Mouse (Mus musculus) spleen, postnatal 36 days (tissue): ENCODE results near the gene Ptgir.

ENCODE experiments used
- DNase-seq, 2 experiments: peaks; one replicate each; pipeline ENCODE4 v3.0.0; 2022; ENCODE audit warnings: low spot score in 2 of 2, mixed read lengths in 1 of 2

Ptgir gene

GRCm38 (mm10) chr7:16906281-16906680 is at the start of gene Ptgir:
TSS of gene Ptgir (plus strand) at chr7:16906490.
- DNase-seq = no peak

GRCm38 (mm10) chr7:16858336-16858735 is 48.0 kb upstream of the Ptgir start:
- peak; percentile 46 to 54 for DNase-seq

- DNase-seq = peak in 1 of 2 experiments; percentile 46
Measured at GRCm38 (mm10) chr7:16859902-16860651, 46.2 kb upstream of the Ptgir start.

GRCm38 (mm10) chr7:16867488-16867887 is 38.8 kb upstream of the Ptgir start:
- no peak for DNase-seq

- DNase-seq = no peak
Measured at GRCm38 (mm10) chr7:16869497-16869896, 36.8 kb upstream of the Ptgir start.

- DNase-seq = no peak
Measured at GRCm38 (mm10) chr7:16871600-16871999, 34.7 kb upstream of the Ptgir start.

GRCm38 (mm10) chr7:16872478-16872877 is 33.8 kb upstream of the Ptgir start:
- DNase-seq = no peak

- DNase-seq = no peak
Measured at GRCm38 (mm10) chr7:16873392-16873791, 32.9 kb upstream of the Ptgir start.

- DNase-seq = peak; percentile 75 to 78
Measured at GRCm38 (mm10) chr7:16874190-16874589, 32.1 kb upstream of the Ptgir start.

- DNase-seq = peak; percentile 99 to 100
Measured at GRCm38 (mm10) chr7:16874756-16875309, 31.5 kb upstream of the Ptgir start.

- no peak for DNase-seq
Measured at GRCm38 (mm10) chr7:16875310-16875325, 31.2 kb upstream of the Ptgir start, which contains the start of gene Dact3. TSS of gene Dact3 (plus strand) at chr7:16875317.

- no peak for DNase-seq
Measured at GRCm38 (mm10) chr7:16875326-16875725, 31.0 kb upstream of the Ptgir start.

GRCm38 (mm10) chr7:16876006-16876405 is 30.3 kb upstream of the Ptgir start:
- no peak for DNase-seq

GRCm38 (mm10) chr7:16876608-16877007 is 29.7 kb upstream of the Ptgir start:
- DNase-seq = no peak

GRCm38 (mm10) chr7:16877717-16878116 is 28.6 kb upstream of the Ptgir start:
- no peak for DNase-seq

GRCm38 (mm10) chr7:16879796-16880547 is 26.3 kb upstream of the Ptgir start:
- DNase-seq = no peak

- no peak for DNase-seq
Measured at GRCm38 (mm10) chr7:16880615-16881014, 25.7 kb upstream of the Ptgir start.

GRCm38 (mm10) chr7:16883162-16883561 is 23.1 kb upstream of the Ptgir start:
- no peak for DNase-seq

- DNase-seq = no peak
Measured at GRCm38 (mm10) chr7:16884334-16884733, 22.0 kb upstream of the Ptgir start.

- no peak for DNase-seq
Measured at GRCm38 (mm10) chr7:16885271-16885776, 21.0 kb upstream of the Ptgir start.

GRCm38 (mm10) chr7:16885905-16886304 is 20.4 kb upstream of the Ptgir start:
- DNase-seq = no peak

GRCm38 (mm10) chr7:16890536-16890935 is 15.8 kb upstream of the Ptgir start:
- DNase-seq = no peak

- no peak for DNase-seq
Measured at GRCm38 (mm10) chr7:16890944-16891343, 15.3 kb upstream of the Ptgir start.
